Mouse (Mus musculus) CH12.LX (cell line): ENCODE measurements around the gene Slc25a21.
A peak's percentile ranks its signal among the peaks of the same experiment; 100 is the strongest.

Experiments
- CHD2 ChIP-seq: IDR thresholded peaks from 2 replicates; pipeline ENCODE4 v1.6.1; 2011; ENCODE audit warnings: low read length, improper control_type of control experiment
- CTCF ChIP-seq, 2 experiments: IDR thresholded peaks in 1 of 2; conservative IDR thresholded peaks in 1 of 2; 2 replicates each; pipeline ENCODE4 v1.5.1; 2011 to 2012; ENCODE audit warnings: low read depth in 2 of 2, low read length in 2 of 2, improper control_type of control experiment in 1 of 2, inconsistent platforms in 1 of 2, mild to moderate bottlenecking in 1 of 2, moderate library complexity in 1 of 2
- E2F4 ChIP-seq: IDR thresholded peaks from 2 replicates; pipeline ENCODE4 v1.6.1; 2011; ENCODE audit warnings: low read depth, low read length, improper control_type of control experiment; ENCODE audit not compliant: insufficient replicate concordance
- EP300 ChIP-seq: IDR thresholded peaks from 2 replicates; pipeline ENCODE4 v1.6.1; 2011; ENCODE audit warnings: low read length, improper control_type of control experiment
- ETS1 ChIP-seq: conservative IDR thresholded peaks from 2 replicates; pipeline ENCODE4 v1.6.1; 2012; ENCODE audit warnings: low read depth, mild to moderate bottlenecking, inconsistent platforms, low read length, improper control_type of control experiment, moderate library complexity
- GABPA ChIP-seq: IDR thresholded peaks from 2 replicates; pipeline ENCODE4 v1.6.1; 2012; ENCODE audit warnings: low read depth, low read length, improper control_type of control experiment, inconsistent platforms; ENCODE audit not compliant: insufficient replicate concordance
- KAT2A ChIP-seq: IDR thresholded peaks from 2 replicates; pipeline ENCODE4 v1.6.1; 2012; ENCODE audit warnings: low read length, improper control_type of control experiment, inconsistent platforms; ENCODE audit not compliant: insufficient replicate concordance
- MAX ChIP-seq: IDR thresholded peaks from 2 replicates; pipeline ENCODE4 v1.6.1; 2011; ENCODE audit warnings: low read length, improper control_type of control experiment
- MEF2A ChIP-seq: IDR thresholded peaks from 2 replicates; pipeline ENCODE4 v1.6.1; 2014; ENCODE audit warnings: low read depth, mild to moderate bottlenecking, inconsistent platforms, low read length, improper control_type of control experiment, borderline replicate concordance
- POLR2A ChIP-seq: IDR thresholded peaks from 2 replicates; pipeline ENCODE4 v1.6.1; 2011; ENCODE audit warnings: low read depth, mild to moderate bottlenecking, improper control_type of control experiment, low read length
- POLR2AphosphoS2 ChIP-seq: IDR thresholded peaks from 2 replicates; pipeline ENCODE4 v1.6.1; 2011; ENCODE audit warnings: low read depth, low read length, improper control_type of control experiment
- TCF12 ChIP-seq: IDR thresholded peaks from 2 replicates; pipeline ENCODE4 v1.6.1; 2014; ENCODE audit warnings: low read depth, mild to moderate bottlenecking, inconsistent platforms, low read length, improper control_type of control experiment
- USF1 ChIP-seq: IDR thresholded peaks from 2 replicates; pipeline ENCODE4 v1.6.1; 2014; ENCODE audit warnings: low read depth, mild to moderate bottlenecking, inconsistent platforms, low read length, improper control_type of control experiment
- ZKSCAN1 ChIP-seq: IDR thresholded peaks from 2 replicates; pipeline ENCODE4 v1.6.1; 2012; ENCODE audit warnings: low read depth, inconsistent platforms, low read length, improper control_type of control experiment, borderline replicate concordance

- no peak for TF ChIP-seq MEF2A
- no peak for TF ChIP-seq POLR2A
- TF ChIP-seq EP300, result no peak
- peak in 1 of 2 experiments; percentile 51; a peak in 2 of 4 replicates for TF ChIP-seq CTCF (conservative IDR thresholded peaks at IDR 0.05 in 1 of 2, IDR thresholded peaks at IDR 0.05 in 1 of 2; ENCODE audit: low read depth in 2 of 2, low read length in 2 of 2)
- TF ChIP-seq KAT2A, result no peak
- no peak for TF ChIP-seq POLR2AphosphoS2
- no peak for TF ChIP-seq USF1
- no peak for TF ChIP-seq ETS1
- TF ChIP-seq GABPA, result no peak
- no peak for TF ChIP-seq CHD2
- no peak for TF ChIP-seq TCF12
- no peak for TF ChIP-seq MAX
- TF ChIP-seq E2F4, result no peak
- TF ChIP-seq ZKSCAN1, result no peak
Observed at GRCm38 (mm10) chr12:57231085-57231875, 34.0 kb upstream of the Slc25a21 start.
